Mouse (Mus musculus) lung, embryonic 15.5 days (tissue): ENCODE data around the gene Gm10322. TPM values are rescaled to one million over a fixed set of nuclear protein-coding genes. Genes with fewer than 3 reads are reported as not detected.

Source experiments
- ATAC-seq: fragments of 200-750 bp; cut with Nextera tagmentation; 2 replicates; pipeline ENCODE4 v1.8.0; 2017; ENCODE audit warnings: moderate number of reproducible peaks, borderline replicate concordance; ENCODE audit not compliant: low FRiP score, low TSS enrichment; ENCODE audit errors: extremely low read depth
- H3K27ac ChIP-seq: fragments of 300-500 bp; sonication (generic); 2 replicates; pipeline ENCODE4 v1.5.1; 2015; ENCODE audit warnings: moderate library complexity, mild to moderate bottlenecking, inconsistent platforms
- H3K27me3 ChIP-seq: fragments of 300-500 bp; sonication (generic); 2 replicates; pipeline ENCODE4 v1.6.1; 2015; ENCODE audit warnings: inconsistent platforms
- H3K36me3 ChIP-seq: fragments of 300-500 bp; sonication (generic); 2 replicates; pipeline ENCODE4 v1.6.1; 2015; ENCODE audit warnings: inconsistent platforms
- H3K4me1 ChIP-seq: fragments of 300-500 bp; sonication (generic); 2 replicates; pipeline ENCODE4 v1.6.1; 2015; ENCODE audit warnings: inconsistent platforms
- H3K4me2 ChIP-seq: fragments of 300-500 bp; sonication (generic); 2 replicates; pipeline ENCODE4 v1.6.1; 2015; ENCODE audit warnings: inconsistent platforms, mild to moderate bottlenecking, moderate library complexity
- H3K4me3 ChIP-seq: fragments of 300-500 bp; sonication (generic); 2 replicates; pipeline ENCODE4 v1.5.1; 2015; ENCODE audit warnings: mild to moderate bottlenecking, inconsistent platforms
- H3K9ac ChIP-seq: fragments of 300-500 bp; sonication (generic); 2 replicates; pipeline ENCODE4 v1.6.1; 2015; ENCODE audit warnings: inconsistent platforms
- H3K9me3 ChIP-seq: fragments of 300-500 bp; sonication (generic); 2 replicates; pipeline ENCODE4 v1.6.1; 2016; ENCODE audit warnings: inconsistent platforms
- WGBS: fragments of 180-500 bp; shearing (Covaris S2); methylation state at CpG from one replicate; pipeline ENCODE4 v1.1.7; 2015; 5-methylcytosine and 5-hydroxymethylcytosine counted together
- polyA plus RNA-seq: library from polyadenylated mRNA; unstranded; fragments of >200 nt; fragmentation: Nextera tagmentation; extraction: Ambion mirVana; gene quantifications from 2 replicates; pipeline ENCODE4 v1.2.1, GENCODE M21; 2015

Gene Gm10322
- polyA plus RNA-seq, 1 experiment from 2014 or later: not detected

DNA sequence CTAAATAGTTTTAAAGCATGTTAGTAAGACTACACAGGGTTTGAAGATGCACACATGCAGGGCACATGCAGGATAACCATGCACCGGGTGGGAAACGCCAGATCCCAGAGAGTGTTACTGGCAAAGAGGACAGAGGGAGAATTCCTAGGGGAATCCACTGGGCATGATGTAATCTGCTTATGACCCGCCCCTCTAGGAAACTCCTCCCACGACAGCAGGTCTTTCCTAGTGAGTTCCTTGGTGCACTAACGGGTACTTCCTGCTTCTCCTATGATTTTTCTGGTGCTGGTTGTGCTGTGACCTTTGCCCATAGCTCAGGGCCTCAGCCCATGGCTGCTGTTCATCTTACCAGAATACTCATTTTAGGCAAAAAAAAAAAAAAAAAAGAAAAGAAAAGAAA, 12.0 kb upstream of the Gm10322 start:
- WGBS: 53% methylated on average over 5 of the region's 5 CpGs
- no peak overlapping the region for H3K4me3 ChIP-seq
- H3K4me2 ChIP-seq: no peak overlapping the region
- no peak for ATAC-seq
- H3K27me3 ChIP-seq: no peaks in the 10 kb centered on the region
- no peak overlapping the region for H3K9ac ChIP-seq
- H3K9me3 ChIP-seq: no peaks in the 10 kb centered on the region
- H3K36me3 ChIP-seq: no peaks in the 10 kb centered on the region
- peaks cover 19% of the 10 kb centered on the region for H3K4me1 ChIP-seq
- H3K27ac ChIP-seq: no peak overlapping the region

GRCm38 (mm10) chr10:59604879-59605464, 10.9 kb upstream of the Gm10322 start:
- Histone ChIP-seq H3K4me2 (no peak overlapping the region), H3K9me3 (no peaks in the 10 kb centered on the region), H3K9ac (no peak overlapping the region), H3K27ac (no peak overlapping the region), H3K4me3 (no peak overlapping the region), H3K4me1 (peaks cover 19% of the 10 kb centered on the region), H3K36me3 (no peaks in the 10 kb centered on the region), H3K27me3 (no peaks in the 10 kb centered on the region)
- ATAC-seq: no peak
- 59% methylated on average over 11 of the region's 11 CpGs for WGBS

GRCm38 (mm10) chr10:59613276-59613675, 2.6 kb upstream of the Gm10322 start:
- ATAC-seq: no peak
- Histone ChIP-seq H3K36me3 (no peaks in the 10 kb centered on the region), H3K27me3 (no peaks in the 10 kb centered on the region), H3K4me1 (peaks cover 15% of the 10 kb centered on the region), H3K4me3 (no peak overlapping the region), H3K27ac (no peak overlapping the region), H3K9me3 (no peaks in the 10 kb centered on the region), H3K9ac (no peak overlapping the region), H3K4me2 (no peak overlapping the region)
- 64% methylated on average over 5 of the region's 5 CpGs for WGBS

GRCm38 (mm10) chr10:59614141-59614540, 1.7 kb upstream of the Gm10322 start:
- no peak for ATAC-seq
- H3K9me3 ChIP-seq: no peaks in the 10 kb centered on the region
- H3K4me2 ChIP-seq: no peak overlapping the region
- no peak overlapping the region for H3K4me3 ChIP-seq
- no peak overlapping the region for H3K9ac ChIP-seq
- 87% methylated on average over 5 of the region's 5 CpGs for WGBS
- no peak overlapping the region for H3K27ac ChIP-seq
- H3K36me3 ChIP-seq: no peaks in the 10 kb centered on the region
- H3K27me3 ChIP-seq: no peaks in the 10 kb centered on the region
- peaks cover 15% of the 10 kb centered on the region for H3K4me1 ChIP-seq

DNA sequence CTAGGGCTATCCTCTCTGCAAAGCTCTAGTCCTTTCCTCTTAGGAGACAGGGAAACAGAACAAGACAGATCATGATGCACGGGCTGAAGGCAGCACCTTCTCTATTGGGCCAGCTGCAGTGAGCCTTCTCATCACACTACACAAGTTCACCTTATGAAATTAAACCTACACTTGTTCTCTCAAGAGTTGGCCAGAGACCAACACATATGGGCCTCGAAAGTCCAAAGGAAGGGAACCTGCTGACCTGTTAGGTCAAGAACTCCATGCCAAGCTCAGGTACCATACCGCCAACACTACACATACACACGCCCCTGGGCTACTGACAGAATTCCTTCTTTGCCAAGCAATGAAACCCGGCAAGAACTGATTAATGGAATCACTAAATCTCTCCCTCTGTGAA, 452 bp upstream of the Gm10322 start:
- no peak for ATAC-seq
- H3K4me1 ChIP-seq: peaks cover 15% of the 10 kb centered on the region
- no peak overlapping the region for H3K27ac ChIP-seq
- WGBS: 31% methylated on average over 5 of the region's 5 CpGs
- peak overlapping the region; percentile 73 for H3K4me3 ChIP-seq
- H3K9me3 ChIP-seq: no peaks in the 10 kb centered on the region
- no peaks in the 10 kb centered on the region for H3K36me3 ChIP-seq
- H3K27me3 ChIP-seq: no peaks in the 10 kb centered on the region
- peak overlapping the region; percentile 75 for H3K9ac ChIP-seq
- H3K4me2 ChIP-seq: peak overlapping the region; percentile 82

DNA sequence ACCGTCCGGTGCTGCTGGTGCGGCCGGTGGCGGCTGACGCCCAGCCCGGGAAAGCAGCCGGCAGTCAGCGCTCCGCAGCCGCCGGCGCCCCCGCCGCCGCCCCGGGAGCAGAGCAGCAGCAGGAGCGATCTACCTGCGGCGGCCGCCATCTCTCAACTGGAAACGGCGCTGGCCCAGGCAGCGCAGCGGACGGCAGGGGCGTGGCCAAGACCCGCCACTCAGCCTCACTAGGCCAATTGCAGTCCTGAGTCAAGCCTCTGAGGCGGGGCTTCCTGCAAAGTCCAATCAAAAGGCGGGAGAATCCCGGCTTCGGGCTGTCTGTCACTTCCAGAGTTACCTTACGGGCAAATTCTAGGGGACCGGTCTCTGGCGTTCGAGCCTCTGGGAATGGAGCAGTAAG, 659 bp downstream of the Gm10322 start, which contains the start of gene Mcu:
Gene Mcu, minus strand, starts transcription at position 171 of the 400 bp plus-strand sequence.
- Histone ChIP-seq H3K27me3 (no peaks in the 10 kb centered on the region), H3K4me3 (peak within 1 kb of the TSS; percentile 73), H3K9ac (peak within 1 kb of the TSS; percentile 75), H3K4me1 (peaks cover 18% of the 10 kb centered on the region), H3K9me3 (no peaks in the 10 kb centered on the region), H3K27ac (peak within 1 kb of the TSS; percentile 79), H3K4me2 (peak within 1 kb of the TSS; percentile 82), H3K36me3 (no peaks in the 10 kb centered on the region)
- peak; percentile 99 for ATAC-seq
- under 1% methylated on average over 36 of the region's 36 CpGs for WGBS

- Histone ChIP-seq H3K4me2 (no peak overlapping the region), H3K36me3 (no peaks in the 10 kb centered on the region)
- WGBS: 93% methylated on average over 7 of the region's 7 CpGs
Observed at GRCm38 (mm10) chr10:59617776-59618175, 1.9 kb downstream of the Gm10322 start.

DNA sequence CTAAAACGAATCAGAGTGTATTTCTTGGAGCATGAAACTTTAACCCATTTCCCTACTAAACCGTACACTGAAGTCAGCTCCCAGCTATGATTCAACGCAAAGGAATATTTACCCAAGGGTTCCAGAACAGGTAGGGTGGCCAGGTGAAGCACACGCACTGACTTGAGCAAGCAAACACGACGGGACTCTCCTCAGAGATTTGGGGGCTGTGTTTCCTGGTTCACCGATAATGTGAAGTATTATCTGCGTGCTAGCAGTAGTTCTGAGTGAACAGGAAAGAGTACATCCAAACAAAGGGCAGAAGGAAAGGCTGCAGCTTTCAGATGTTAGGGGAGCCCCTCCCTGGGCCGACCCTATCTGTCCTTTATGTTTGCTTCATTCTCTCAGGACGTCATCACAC, 5.5 kb downstream of the Gm10322 start:
- WGBS: 34% methylated on average over 10 of the region's 10 CpGs
- Histone ChIP-seq H3K4me3 (no peak overlapping the region), H3K27me3 (no peaks in the 10 kb centered on the region), H3K36me3 (no peaks in the 10 kb centered on the region), H3K9ac (no peak overlapping the region), H3K4me2 (no peak overlapping the region), H3K27ac (no peak overlapping the region), H3K9me3 (no peaks in the 10 kb centered on the region), H3K4me1 (peaks cover 4% of the 10 kb centered on the region; the same call in 1 of the 2 replicates)
- no peak for ATAC-seq

More at GRCm38 (mm10) chr10:59617776-59618175, 1.9 kb downstream of the Gm10322 start:
- Histone ChIP-seq H3K9ac (no peak overlapping the region), H3K4me1 (peaks cover 20% of the 10 kb centered on the region), H3K27ac (no peak overlapping the region), H3K4me3 (no peak overlapping the region), H3K9me3 (no peaks in the 10 kb centered on the region), H3K27me3 (no peaks in the 10 kb centered on the region)
- ATAC-seq: no peak

GRCm38 (mm10) chr10:59623496-59623895, 7.6 kb downstream of the Gm10322 start:
- Histone ChIP-seq H3K9ac (no peak overlapping the region), H3K4me1 (peaks cover 4% of the 10 kb centered on the region; the same call in 1 of the 2 replicates), H3K27me3 (no peaks in the 10 kb centered on the region), H3K4me3 (no peak overlapping the region), H3K27ac (no peak overlapping the region), H3K36me3 (no peaks in the 10 kb centered on the region), H3K4me2 (no peak overlapping the region), H3K9me3 (no peaks in the 10 kb centered on the region)
- ATAC-seq: no peak
- WGBS: 63% methylated on average over 5 of the region's 5 CpGs

- H3K36me3 ChIP-seq: no peaks in the 10 kb centered on the region
- no peaks in the 10 kb centered on the region for H3K4me1 ChIP-seq
- H3K4me2 ChIP-seq: no peak overlapping the region
- H3K9ac ChIP-seq: no peak overlapping the region
- no peak for ATAC-seq
- WGBS: 64% methylated on average over 17 of the region's 17 CpGs
- no peak overlapping the region for H3K4me3 ChIP-seq
- no peak overlapping the region for H3K27ac ChIP-seq
- no peaks in the 10 kb centered on the region for H3K9me3 ChIP-seq
- H3K27me3 ChIP-seq: no peaks in the 10 kb centered on the region
Observed at GRCm38 (mm10) chr10:59628641-59629505, 13.0 kb downstream of the Gm10322 start.

- ATAC-seq: no peak
- H3K9ac ChIP-seq: no peak overlapping the region
- H3K4me2 ChIP-seq: no peak overlapping the region
- WGBS: 75% methylated on average over 4 of the region's 4 CpGs
- no peaks in the 10 kb centered on the region for H3K36me3 ChIP-seq
- no peaks in the 10 kb centered on the region for H3K27me3 ChIP-seq
- H3K4me1 ChIP-seq: no peaks in the 10 kb centered on the region
- H3K4me3 ChIP-seq: no peak overlapping the region
- H3K9me3 ChIP-seq: no peaks in the 10 kb centered on the region
- no peak overlapping the region for H3K27ac ChIP-seq
Observed at GRCm38 (mm10) chr10:59629506-59629782, 13.6 kb downstream of the Gm10322 start.

DNA sequence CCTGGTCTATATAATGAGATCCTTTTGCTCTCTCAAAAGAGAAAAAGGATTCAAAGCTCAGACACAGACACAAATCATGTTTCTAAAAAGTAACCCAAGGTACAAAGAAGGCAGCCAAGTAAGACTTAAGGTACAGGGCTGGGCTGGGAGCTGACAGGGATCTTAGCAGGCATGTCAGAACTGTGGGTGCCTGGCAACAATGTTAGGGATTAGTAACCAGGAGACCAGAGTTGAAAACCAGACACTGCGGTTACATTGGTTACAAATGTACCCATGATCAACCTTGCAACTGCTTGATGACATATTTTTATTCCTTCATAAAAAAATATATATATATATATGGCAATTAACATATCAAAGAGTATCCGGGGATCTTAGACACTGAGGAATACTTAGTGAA, 20.2 kb downstream of the Gm10322 start:
- H3K4me3 ChIP-seq: no peak overlapping the region
- no peak for ATAC-seq
- H3K27me3 ChIP-seq: no peaks in the 10 kb centered on the region
- 90% methylated on average over 2 of the region's 2 CpGs for WGBS
- H3K36me3 ChIP-seq: no peaks in the 10 kb centered on the region
- H3K4me2 ChIP-seq: no peak overlapping the region
- no peaks in the 10 kb centered on the region for H3K9me3 ChIP-seq
- no peak overlapping the region for H3K9ac ChIP-seq
- no peak overlapping the region for H3K27ac ChIP-seq
- H3K4me1 ChIP-seq: 0 out of 2 replicates have a peak, but pooled peaks cover 7% of the 10 kb centered on the region
